Mouse (Mus musculus): ENCODE data around the gene Tnfrsf25. TPM values are rescaled to one million over a fixed set of nuclear protein-coding genes. Genes with fewer than 3 reads are reported as not detected.
A peak's percentile ranks its signal among the peaks of the same experiment; 100 is the strongest.

Gene Tnfrsf25
- total and polyA plus RNA-seq, 2 experiments from 2014 or later: 0.48 to 1.6 TPM

GRCm38 (mm10) chr4:152146033-152146827 is 30.5 kb downstream of the Tnfrsf25 start:
- 66% methylated on average over 11 of the region's 11 CpGs for WGBS
- Histone ChIP-seq H3K36me3 (ENCODE audit: insufficient read depth, low read length) (no peaks in the 10 kb centered on the region), H3K4me2 (ENCODE audit: low read depth, low read length) (no peak overlapping the region), H3K9me3 (ENCODE audit: low read length) (no peaks in the 10 kb centered on the region), H3K9ac (replicated peaks; ENCODE audit: low read length) (no peak overlapping the region), H3K27ac (no peak overlapping the region), H3K4me3 (ENCODE audit: low read length) (no peak overlapping the region), H3K4me1 (ENCODE audit: insufficient read depth, low read length) (no peaks in the 10 kb centered on the region), H3K27me3 (ENCODE audit: insufficient read depth, low read length) (peaks cover 12% of the 10 kb centered on the region)
- peak; percentile 27; the same call in 1 of the 2 replicates for ATAC-seq
- DNase-seq (ENCODE audit: low spot score): no peak
- no peak for TF ChIP-seq CTCF (IDR thresholded peaks at IDR 0.05; ENCODE audit: low read depth)

- no peaks in the 10 kb centered on the region for H3K4me1 ChIP-seq (ENCODE audit: insufficient read depth, low read length)
- DNase-seq (ENCODE audit: low spot score) (no peak), ATAC-seq (no peak)
- WGBS: 77% methylated on average over 4 of the region's 4 CpGs
- no peak overlapping the region for H3K9ac ChIP-seq (replicated peaks; ENCODE audit: low read length)
- no peak overlapping the region for H3K27ac ChIP-seq
- H3K4me2 ChIP-seq (ENCODE audit: low read depth, low read length): no peak overlapping the region
- H3K4me3 ChIP-seq (ENCODE audit: low read length): no peak overlapping the region
- H3K27me3 ChIP-seq (ENCODE audit: insufficient read depth, low read length): peaks cover 41% of the 10 kb centered on the region
- H3K36me3 ChIP-seq (ENCODE audit: insufficient read depth, low read length): no peaks in the 10 kb centered on the region
- no peaks in the 10 kb centered on the region for H3K9me3 ChIP-seq (ENCODE audit: low read length)
- no peak for TF ChIP-seq CTCF (IDR thresholded peaks at IDR 0.05; ENCODE audit: low read depth)
These were observed 34.8 kb downstream of the Tnfrsf25 start for GRCm38 (mm10) chr4:152150546-152150945.

GRCm38 (mm10) chr4:152151451-152151965 is 35.8 kb downstream of the Tnfrsf25 start:
- DNase-seq (ENCODE audit: low spot score) (no peak), ATAC-seq (no peak)
- no peak for TF ChIP-seq CTCF (IDR thresholded peaks at IDR 0.05; ENCODE audit: low read depth)
- peaks cover 41% of the 10 kb centered on the region for H3K27me3 ChIP-seq (ENCODE audit: insufficient read depth, low read length)
- no peaks in the 10 kb centered on the region for H3K36me3 ChIP-seq (ENCODE audit: insufficient read depth, low read length)
- H3K27ac ChIP-seq: no peak overlapping the region
- H3K9me3 ChIP-seq (ENCODE audit: low read length): no peaks in the 10 kb centered on the region
- H3K9ac ChIP-seq (replicated peaks; ENCODE audit: low read length): no peak overlapping the region
- H3K4me2 ChIP-seq (ENCODE audit: low read depth, low read length): peak overlapping the region; percentile 51
- peak overlapping the region; percentile 27 for H3K4me3 ChIP-seq (ENCODE audit: low read length)
- no peaks in the 10 kb centered on the region for H3K4me1 ChIP-seq (ENCODE audit: insufficient read depth, low read length)
- WGBS: 25% methylated on average over 7 of the region's 7 CpGs

GRCm38 (mm10) chr4:152151966-152152544 is 36.3 kb downstream of the Tnfrsf25 start, which contains the start of gene Espn:
Gene Espn, minus strand, starts transcription at chr4:152152371.
- H3K4me3 ChIP-seq (ENCODE audit: low read length): peak within 1 kb of the TSS; percentile 27
- peaks cover 41% of the 10 kb centered on the region for H3K27me3 ChIP-seq (ENCODE audit: insufficient read depth, low read length)
- no peaks in the 10 kb centered on the region for H3K36me3 ChIP-seq (ENCODE audit: insufficient read depth, low read length)
- H3K4me2 ChIP-seq (ENCODE audit: low read depth, low read length): peak within 1 kb of the TSS; percentile 51
- 2% methylated on average over 57 of the region's 57 CpGs for WGBS
- H3K4me1 ChIP-seq (ENCODE audit: insufficient read depth, low read length): no peaks in the 10 kb centered on the region
- TF ChIP-seq CTCF (IDR thresholded peaks at IDR 0.05; ENCODE audit: low read depth): no peak
- no peaks in the 10 kb centered on the region for H3K9me3 ChIP-seq (ENCODE audit: low read length)
- ATAC-seq (peak; percentile 67), DNase-seq (ENCODE audit: low spot score) (peak; percentile 51)
- H3K9ac ChIP-seq (replicated peaks; ENCODE audit: low read length): no peak within 1 kb of the TSS
- H3K27ac ChIP-seq: no peak within 1 kb of the TSS

- Histone ChIP-seq H3K4me3 (ENCODE audit: low read length) (peak overlapping the region; percentile 21), H3K4me1 (ENCODE audit: insufficient read depth, low read length) (no peaks in the 10 kb centered on the region), H3K4me2 (ENCODE audit: low read depth, low read length) (peak overlapping the region; percentile 49), H3K27ac (no peak overlapping the region), H3K9me3 (ENCODE audit: low read length) (no peaks in the 10 kb centered on the region), H3K9ac (replicated peaks; ENCODE audit: low read length) (no peak overlapping the region), H3K27me3 (ENCODE audit: insufficient read depth, low read length) (peaks cover 57% of the 10 kb centered on the region), H3K36me3 (ENCODE audit: insufficient read depth, low read length) (no peaks in the 10 kb centered on the region)
- WGBS: 3% methylated on average over 23 of the region's 23 CpGs
- ATAC-seq: peak; percentile 25; the same call in 1 of the 2 replicates
- peak; percentile 87 for DNase-seq (ENCODE audit: low spot score)
- peak; percentile 91 for TF ChIP-seq CTCF (IDR thresholded peaks at IDR 0.05; ENCODE audit: low read depth)
These were observed 38.0 kb downstream of the Tnfrsf25 start for GRCm38 (mm10) chr4:152153771-152154177.

- no peaks in the 10 kb centered on the region for H3K9me3 ChIP-seq (ENCODE audit: low read length)
- WGBS: 68% methylated on average over 4 of the region's 4 CpGs
These were observed 39.3 kb downstream of the Tnfrsf25 start for GRCm38 (mm10) chr4:152155019-152155418.

More at GRCm38 (mm10) chr4:152155019-152155418, 39.3 kb downstream of the Tnfrsf25 start:
- H3K4me2 ChIP-seq (ENCODE audit: low read depth, low read length): no peak overlapping the region
- no peak overlapping the region for H3K9ac ChIP-seq (replicated peaks; ENCODE audit: low read length)
- no peak overlapping the region for H3K4me3 ChIP-seq (ENCODE audit: low read length)
- no peak overlapping the region for H3K27ac ChIP-seq
- no peaks in the 10 kb centered on the region for H3K36me3 ChIP-seq (ENCODE audit: insufficient read depth, low read length)
- H3K27me3 ChIP-seq (ENCODE audit: insufficient read depth, low read length): peaks cover 66% of the 10 kb centered on the region
- ATAC-seq (no peak), DNase-seq (ENCODE audit: low spot score) (no peak)
- peak; percentile 24; the same call in 1 of the 2 replicates for TF ChIP-seq CTCF (IDR thresholded peaks at IDR 0.05; ENCODE audit: low read depth)
- peaks cover 5% of the 10 kb centered on the region; the same call in 1 of the 2 replicates for H3K4me1 ChIP-seq (ENCODE audit: insufficient read depth, low read length)
